Mouse (Mus musculus) liver, adult 2 months (tissue): ENCODE data around the gene Cmah.

ENCODE experiments used
- CTCF ChIP-seq: fragments of 200-500 bp; IDR thresholded peaks from 2 replicates; pipeline ENCODE4 v1.5.1; 2011; ENCODE audit warnings: low read depth, low read length, control low read depth
- POLR2A ChIP-seq: fragments of 200-500 bp; IDR thresholded peaks from 2 replicates; pipeline ENCODE4 v1.6.1; 2011; ENCODE audit warnings: low read length, control low read depth; ENCODE audit not compliant: insufficient read depth; ENCODE audit errors: extremely low read depth

- TF ChIP-seq CTCF (no peak), POLR2A (no peak)
Measured at GRCm38 (mm10) chr13:24395815-24396214, 68.6 kb downstream of the Cmah start.
